Mouse (Mus musculus) limb, embryonic 10.5 days (tissue): ENCODE measurements around the gene Pate3. TPM values are rescaled to one million over a fixed set of nuclear protein-coding genes. Genes with fewer than 3 reads are reported as not detected.
"Not testable (repeated sequence)": the region's sequence is repeated elsewhere in the genome, so short reads cannot be mapped to it uniquely, and the experiment has no call there.

Experiments used
- DNase-seq: peaks from one replicate; pipeline ENCODE4 v3.0.0-alpha.2; 2017; ENCODE audit warnings: low spot score
- H3K27ac ChIP-seq: fragments of 300-500 bp; sonication (generic); 2 replicates; pipeline ENCODE4 v1.5.1; 2016; ENCODE audit warnings: mild to moderate bottlenecking
- H3K27me3 ChIP-seq: fragments of 300-500 bp; sonication (generic); 2 replicates; pipeline ENCODE4 v1.6.1; 2016; ENCODE audit warnings: low read depth, mild to moderate bottlenecking; ENCODE audit not compliant: poor library complexity, severe bottlenecking
- H3K36me3 ChIP-seq: fragments of 300-500 bp; sonication (generic); 2 replicates; pipeline ENCODE4 v1.6.1; 2016; ENCODE audit warnings: mild to moderate bottlenecking, moderate library complexity
- H3K4me1 ChIP-seq: fragments of 300-500 bp; sonication (generic); 2 replicates; pipeline ENCODE4 v1.6.1; 2016
- H3K4me3 ChIP-seq: fragments of 300-500 bp; sonication (generic); 2 replicates; pipeline ENCODE4 v1.5.1; 2016; ENCODE audit warnings: mild to moderate bottlenecking, moderate library complexity
- H3K9me3 ChIP-seq: fragments of 300-500 bp; sonication (generic); replicated peaks from 2 replicates; pipeline ENCODE4 v1.6.1; 2016; ENCODE audit warnings: mild to moderate bottlenecking
- WGBS: fragments of 180-500 bp; shearing (Covaris S2); methylation state at CpG from one replicate; pipeline ENCODE4 v1.1.7; 2016; 5-methylcytosine and 5-hydroxymethylcytosine counted together
- polyA plus RNA-seq: library from polyadenylated mRNA; unstranded; fragments of >200 nt; fragmentation: Nextera tagmentation; extraction: Ambion mirVana; gene quantifications from 2 replicates; pipeline ENCODE4 v1.2.1, GENCODE M21; 2016

The Pate3 gene
- 0.10 TPM in 1 of 2 replicates, not detected in the other for polyA plus RNA-seq

DNA sequence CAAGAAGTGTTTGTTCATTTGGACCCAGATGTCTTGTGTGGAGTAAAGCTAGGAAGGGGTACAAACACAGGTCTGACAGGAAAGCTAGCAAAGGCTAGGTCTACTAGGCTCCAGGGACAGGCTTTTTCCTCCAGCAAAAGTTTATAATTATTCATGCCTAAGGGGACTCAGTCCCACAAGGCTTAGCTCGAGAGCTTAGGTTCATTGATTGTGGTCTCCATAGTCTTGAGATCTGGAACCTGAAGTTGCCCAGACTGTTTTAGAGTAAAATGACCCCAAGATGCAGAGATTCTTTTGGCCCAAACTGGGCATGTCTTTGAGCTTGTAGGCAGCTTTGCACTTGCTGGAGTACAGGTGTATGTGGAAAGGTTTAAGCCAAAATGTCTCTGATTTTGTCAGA is at the start of gene Pate3:
Pate3 (minus strand) TSS at position 101 of the 400 bp plus-strand sequence.
- Histone ChIP-seq H3K4me3 (no peak within 1 kb of the TSS), H3K27me3 (no peaks in the 10 kb centered on the region), H3K36me3 (no peaks in the 10 kb centered on the region), H3K27ac (no peak within 1 kb of the TSS), H3K9me3 (no peaks in the 10 kb centered on the region), H3K4me1 (no peaks in the 10 kb centered on the region)
- no peak for DNase-seq
- WGBS, result 82% methylated on average over 1 of the region's 1 CpGs

GRCm38 (mm10) chr9:35691924-35692323 is 43.9 kb upstream of the Pate3 start:
- Histone ChIP-seq H3K4me3 (no peak overlapping the region), H3K36me3 (no peaks in the 10 kb centered on the region), H3K27ac (no peak overlapping the region), H3K9me3 (no peaks in the 10 kb centered on the region), H3K27me3 (no peaks in the 10 kb centered on the region), H3K4me1 (no peaks in the 10 kb centered on the region; the same call in 1 of the 2 replicates)
- no peak for DNase-seq

DNA sequence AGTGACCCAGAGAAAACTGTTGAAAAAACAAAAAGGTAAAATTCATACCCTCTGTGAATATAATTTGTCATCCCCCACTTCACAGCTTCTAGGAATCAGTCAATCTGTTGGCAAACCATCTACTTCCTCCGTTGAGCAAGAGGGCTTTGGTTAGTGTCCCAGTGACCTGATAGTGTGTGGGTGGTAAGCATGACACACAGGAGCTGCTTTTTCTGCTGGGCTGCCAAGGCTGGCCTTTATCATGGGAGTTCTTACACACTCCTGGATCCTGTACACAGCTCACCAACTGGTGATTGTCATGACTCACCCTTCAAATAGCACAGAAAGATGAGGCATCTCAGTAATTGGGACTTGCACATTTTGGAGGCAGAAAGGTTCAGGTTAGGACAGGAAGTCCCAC is 39.0 kb upstream of the Pate3 start, which contains the start of gene Pate1:
Pate1 (minus strand) TSS at position 378 of the 400 bp plus-strand sequence.
- H3K9me3 ChIP-seq, result no peaks in the 10 kb centered on the region
- WGBS, result 52% methylated on average over 1 of the region's 1 CpGs
- H3K36me3 ChIP-seq, result no peaks in the 10 kb centered on the region
- no peak within 1 kb of the TSS for H3K4me3 ChIP-seq
- no peaks in the 10 kb centered on the region for H3K27me3 ChIP-seq
- no peak for DNase-seq
- H3K4me1 ChIP-seq, result peaks cover 3% of the 10 kb centered on the region; the same call in 1 of the 2 replicates
- no peak within 1 kb of the TSS for H3K27ac ChIP-seq

GRCm38 (mm10) chr9:35673557-35673956 is 25.6 kb upstream of the Pate3 start:
- Histone ChIP-seq H3K27me3 (no peaks in the 10 kb centered on the region), H3K4me3 (no peak overlapping the region), H3K36me3 (no peaks in the 10 kb centered on the region), H3K9me3 (no peaks in the 10 kb centered on the region), H3K4me1 (no peaks in the 10 kb centered on the region), H3K27ac (no peak overlapping the region)
- WGBS, result 84% methylated on average over 2 of the region's 2 CpGs
- DNase-seq, result no peak

DNA sequence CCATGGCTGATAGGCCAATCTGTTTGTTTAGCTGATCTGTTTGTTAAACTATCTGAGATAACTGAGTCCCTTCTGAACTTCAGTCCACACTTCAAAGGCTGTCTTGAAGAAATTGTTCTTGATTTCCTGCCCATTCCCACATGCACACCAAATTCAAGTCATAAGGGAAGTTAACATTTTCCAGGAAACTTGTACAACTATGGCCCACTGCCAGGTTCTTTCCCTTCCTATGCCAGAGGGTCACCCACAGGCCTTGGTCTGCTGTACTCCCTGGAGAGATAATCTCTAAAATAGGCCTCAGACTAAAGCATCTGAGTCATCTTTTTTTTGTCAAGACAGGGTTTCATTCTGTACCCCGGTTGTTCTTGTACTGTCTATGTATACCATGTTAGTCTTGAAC is 15.0 kb downstream of the Pate3 start:
- 91% methylated on average over 1 of the region's 1 CpGs for WGBS
- H3K36me3 ChIP-seq, result no peaks in the 10 kb centered on the region
- DNase-seq, result no peak
- no peaks in the 10 kb centered on the region for H3K9me3 ChIP-seq
- H3K27me3 ChIP-seq, result no peaks in the 10 kb centered on the region
- no peaks in the 10 kb centered on the region for H3K4me1 ChIP-seq
- H3K27ac ChIP-seq, result no peak overlapping the region
- H3K4me3 ChIP-seq, result no peak overlapping the region

DNA sequence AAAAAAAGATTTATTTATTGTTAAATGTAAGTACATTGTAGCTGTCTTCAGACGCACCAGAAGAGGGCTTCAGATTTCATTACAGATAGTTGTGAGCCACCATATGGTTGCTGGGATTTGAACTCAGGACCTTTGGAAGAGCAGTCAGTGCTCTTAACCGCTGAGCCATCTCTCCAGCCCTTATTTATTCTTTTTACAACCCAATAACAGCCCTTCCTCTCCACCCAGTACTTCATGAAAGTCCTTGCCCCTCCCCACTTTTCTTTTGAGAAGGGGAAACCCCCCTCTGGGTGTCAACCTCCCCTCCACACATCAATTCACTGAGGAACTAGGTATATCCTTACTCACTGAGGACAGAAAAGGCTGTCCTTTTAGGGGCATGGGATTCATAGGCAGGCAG is 31.2 kb downstream of the Pate3 start:
- not testable (repeated sequence) for H3K36me3 ChIP-seq, H3K4me3 ChIP-seq, H3K9me3 ChIP-seq, H3K4me1 ChIP-seq, H3K27me3 ChIP-seq, H3K27ac ChIP-seq, DNase-seq
- 63% methylated on average over 2 of the region's 2 CpGs for WGBS

- Histone ChIP-seq H3K4me3 (no peak overlapping the region), H3K27ac (no peak overlapping the region), H3K27me3 (no peaks in the 10 kb centered on the region), H3K4me1 (no peaks in the 10 kb centered on the region), H3K9me3 (no peaks in the 10 kb centered on the region), H3K36me3 (no peaks in the 10 kb centered on the region)
- 39% methylated on average over 2 of the region's 2 CpGs for WGBS
- DNase-seq, result no peak
Measured at GRCm38 (mm10) chr9:35614005-35614404, 34.0 kb downstream of the Pate3 start.

GRCm38 (mm10) chr9:35611841-35612240 is 36.2 kb downstream of the Pate3 start, which contains the start of gene Pate4:
Pate4 (minus strand) TSS chr9:35611941.
- Histone ChIP-seq H3K4me1 (no peaks in the 10 kb centered on the region), H3K9me3 (no peaks in the 10 kb centered on the region), H3K36me3 (no peaks in the 10 kb centered on the region), H3K4me3 (no peak within 1 kb of the TSS), H3K27me3 (no peaks in the 10 kb centered on the region), H3K27ac (no peak within 1 kb of the TSS)
- WGBS, result 96% methylated on average over 1 of the region's 1 CpGs
- DNase-seq, result no peak

GRCm38 (mm10) chr9:35607647-35608405 is 40.2 kb downstream of the Pate3 start:
- Histone ChIP-seq H3K4me3 (no peak overlapping the region), H3K4me1 (no peaks in the 10 kb centered on the region), H3K27ac (no peak overlapping the region), H3K9me3 (no peaks in the 10 kb centered on the region), H3K36me3 (no peaks in the 10 kb centered on the region), H3K27me3 (no peaks in the 10 kb centered on the region)
- no peak for DNase-seq
- 77% methylated on average over 8 of the region's 8 CpGs for WGBS

Other genes with a start within 250 kb of the Pate3 start
- 10.5 and 16.1 TPM in 2 replicates for gene Cdon, start 227.1 kb downstream of the Pate3 start, polyA plus RNA-seq
- not detected in 2 replicates for gene Gm1113, start 129.9 kb downstream of the Pate3 start, polyA plus RNA-seq
- 4.9 and 6.0 TPM in 2 replicates for gene Ddx25, start 89.7 kb downstream of the Pate3 start, polyA plus RNA-seq
- 21.2 and 22.3 TPM in 2 replicates for gene Pus3, start 89.6 kb downstream of the Pate3 start, polyA plus RNA-seq
- gene Pate2, start 77.9 kb downstream of the Pate3 start, polyA plus RNA-seq, result 1.2 and 1.4 TPM in 2 replicates
- 19.5 and 22.4 TPM in 2 replicates for gene Hyls1, start 77.8 kb downstream of the Pate3 start, polyA plus RNA-seq
- 0.19 TPM in 1 of 2 replicates, not detected in the other for gene Pate4, start 36.3 kb downstream of the Pate3 start, polyA plus RNA-seq
- gene Pate1, start 39.2 kb upstream of the Pate3 start, polyA plus RNA-seq, result not detected in 2 replicates
- gene Gm17677, start 92.8 kb upstream of the Pate3 start, polyA plus RNA-seq, result not detected in 2 replicates
- gene Gm17727, start 129.9 kb upstream of the Pate3 start, polyA plus RNA-seq, result not detected in 2 replicates
- not detected in 2 replicates for gene Gm27235, start 141.9 kb upstream of the Pate3 start, polyA plus RNA-seq
- gene D730048I06Rik, start 141.9 kb upstream of the Pate3 start, polyA plus RNA-seq, result not detected in 2 replicates
- not detected in 2 replicates for gene 9230110F15Rik, start 195.9 kb upstream of the Pate3 start, polyA plus RNA-seq